Mouse (Mus musculus): ENCODE measurements around the gene Ilkap. TPM values are rescaled to one million over a fixed set of nuclear protein-coding genes. Genes with fewer than 3 reads are reported as not detected.

The Ilkap gene
- total RNA-seq (2023) = 100 to 1,000 TPM; 115 to 116 TPM

GRCm38 (mm10) chr1:91398260-91399062, at the start of gene Ilkap:
Gene Ilkap (minus strand): TSS chr1:91398815.

GRCm38 (mm10) chr1:91413898-91414594, 15.4 kb upstream of the Ilkap start, which contains the start of gene Hes6:
Gene Hes6 (minus strand): TSS chr1:91414038.

GRCm38 (mm10) chr1:91366215-91367108, 32.2 kb downstream of the Ilkap start, which contains the start of gene Erfe:
Gene Erfe (plus strand): TSS chr1:91366430.

GRCm38 (mm10) chr1:91350841-91351240, 47.8 kb downstream of the Ilkap start, which contains the start of gene Klhl30:
Gene Klhl30 (plus strand): TSS chr1:91351016.

Other genes with a start within 250 kb of the Ilkap start
- under 1 TPM in 1 of 2 experiments, not detected in 1; 0.23 TPM for gene Ramp1, start 219.0 kb downstream of the Ilkap start, total RNA-seq (2023)
- 10 to 100 TPM; 50.8 to 66.0 TPM for gene Ube2f, start 148.5 kb downstream of the Ilkap start, total RNA-seq (2023)
- 10 to 100 TPM; 28.1 to 40.0 TPM for gene Scly, start 100.5 kb downstream of the Ilkap start, total RNA-seq (2023)
- under 1 TPM in 1 of 2 experiments, not detected in 1; 0.39 TPM for gene Espnl, start 76.7 kb downstream of the Ilkap start, total RNA-seq (2023)
- gene Klhl30, start 47.8 kb downstream of the Ilkap start, total RNA-seq (2023) = not detected
- not detected for gene Erfe, start 32.4 kb downstream of the Ilkap start, total RNA-seq (2023)
- gene Hes6, start 15.2 kb upstream of the Ilkap start, total RNA-seq (2023) = 10 to 100 TPM; 35.1 to 49.2 TPM
- 10 to 100 TPM; 25.0 to 25.3 TPM for gene Per2, start 60.5 kb upstream of the Ilkap start, total RNA-seq (2023)
- 10 to 100 TPM in 1 of 2 experiments, 1 to 10 TPM in 1; 8.4 to 10.5 TPM for gene Traf3ip1, start 95.8 kb upstream of the Ilkap start, total RNA-seq (2023)
- 10 to 100 TPM; 13.9 to 17.7 TPM for gene Asb1, start 141.7 kb upstream of the Ilkap start, total RNA-seq (2023)

Data from B cell, adult 67 days (primary cell).